Mouse (Mus musculus): Measurements from ENCODE around the gene Krt10. TPM values are rescaled to one million over a fixed set of nuclear protein-coding genes. Genes with fewer than 3 reads are reported as not detected.

Krt10 gene
- total RNA-seq, 4 experiments from 2014 or later: 3.5 to 4.4 (median 3.8) TPM

GRCm38 (mm10) chr11:99374803-99375202, 14.4 kb downstream of the Krt10 start, which contains the start of gene Krt28:
TSS of gene Krt28 (minus strand) at chr11:99374903.
- no peak for DNase-seq (ENCODE audit: low spot score in 2 of 2)

GRCm38 (mm10) chr11:99369853-99370451, 19.2 kb downstream of the Krt10 start:
- no peak for DNase-seq (ENCODE audit: low spot score in 2 of 2)

GRCm38 (mm10) chr11:99369229-99369628, 19.9 kb downstream of the Krt10 start:
- DNase-seq (ENCODE audit: low spot score in 2 of 2): no peak

- DNase-seq (ENCODE audit: low spot score in 2 of 2): no peak
Measured at GRCm38 (mm10) chr11:99366791-99367190, 22.4 kb downstream of the Krt10 start.

- no peak for DNase-seq (ENCODE audit: low spot score in 2 of 2)
Measured at GRCm38 (mm10) chr11:99364412-99364811, 24.8 kb downstream of the Krt10 start.

GRCm38 (mm10) chr11:99361423-99361822, 27.7 kb downstream of the Krt10 start:
- no peak for DNase-seq (ENCODE audit: low spot score in 2 of 2)

GRCm38 (mm10) chr11:99351004-99351403, 38.2 kb downstream of the Krt10 start, which contains the start of gene Krt27:
TSS of gene Krt27 (minus strand) at chr11:99351104.
- DNase-seq (ENCODE audit: low spot score in 2 of 2): no peak

- DNase-seq (ENCODE audit: low spot score in 2 of 2): no peak
Measured at GRCm38 (mm10) chr11:99339299-99339847, 49.8 kb downstream of the Krt10 start.

GRCm38 (mm10) chr11:99337866-99338265, 51.3 kb downstream of the Krt10 start, which contains the start of gene Krt26:
TSS of gene Krt26 (minus strand) at chr11:99337966.
- DNase-seq (ENCODE audit: low spot score in 2 of 2): no peak

Other genes with a start within 250 kb of the Krt10 start
- gene Ccr7, start 234.3 kb downstream of the Krt10 start, total RNA-seq (2022): not detected
- 10 to 100 TPM; 20.8 to 29.7 (median 25.3) TPM for gene Smarce1, start 158.3 kb downstream of the Krt10 start, total RNA-seq (2022)
- 1 to 10 TPM; 1.7 to 3.0 (median 2.0) TPM for gene Krt222, start 145.3 kb downstream of the Krt10 start, total RNA-seq (2022)
- gene Krt24, start 104.1 kb downstream of the Krt10 start, total RNA-seq (2022): not detected
- gene Krt25, start 66.4 kb downstream of the Krt10 start, total RNA-seq (2022): not detected
- gene Krt26, start 51.4 kb downstream of the Krt10 start, total RNA-seq (2022): not detected
- gene Krt27, start 38.3 kb downstream of the Krt10 start, total RNA-seq (2022): not detected
- gene Krt28, start 14.5 kb downstream of the Krt10 start, total RNA-seq (2022): not detected
- gene Krt12, start 32.9 kb upstream of the Krt10 start, total RNA-seq (2022): under 1 TPM in 1 of 4 experiments, not detected in 3; 0.17 TPM
- under 1 TPM in 1 of 4 experiments, not detected in 3; 0.13 TPM for gene Krt20, start 48.8 kb upstream of the Krt10 start, total RNA-seq (2022)
- not detected for gene Krt23, start 103.8 kb upstream of the Krt10 start, total RNA-seq (2022)
- not detected for gene Krt39, start 132.0 kb upstream of the Krt10 start, total RNA-seq (2022)
- not detected for gene Krt40, start 153.8 kb upstream of the Krt10 start, total RNA-seq (2022)
- gene Krtap3-3, start 161.5 kb upstream of the Krt10 start, total RNA-seq (2022): not detected
- not detected for gene Krtap3-2, start 167.5 kb upstream of the Krt10 start, total RNA-seq (2022)
- gene Gm11939, start 170.1 kb upstream of the Krt10 start, total RNA-seq (2022): not detected
- gene Krtap3-1, start 177.3 kb upstream of the Krt10 start, total RNA-seq (2022): not detected
- not detected for gene Krtap1-5, start 191.7 kb upstream of the Krt10 start, total RNA-seq (2022)
- not detected for gene Krtap1-4, start 194.3 kb upstream of the Krt10 start, total RNA-seq (2022)
- not detected for gene Krtap1-3, start 202.0 kb upstream of the Krt10 start, total RNA-seq (2022)
- gene Krtap9-3, start 208.7 kb upstream of the Krt10 start, total RNA-seq (2022): not detected
- gene Gm11938, start 213.9 kb upstream of the Krt10 start, total RNA-seq (2022): not detected
- gene Gm11937, start 220.8 kb upstream of the Krt10 start, total RNA-seq (2022): not detected
- not detected for gene Krtap2-4, start 225.5 kb upstream of the Krt10 start, total RNA-seq (2022)
- gene Gm11562, start 231.1 kb upstream of the Krt10 start, total RNA-seq (2022): not detected
- not detected for gene Krtap4-1, start 238.9 kb upstream of the Krt10 start, total RNA-seq (2022)
- gene Krtap4-2, start 245.7 kb upstream of the Krt10 start, total RNA-seq (2022): not detected

All from gastrocnemius, adult 8-10 months (tissue).